Mouse (Mus musculus) left cerebral cortex, postnatal 4 days (tissue): ENCODE measurements around the gene Fgfrl1. TPM values are rescaled to one million over a fixed set of nuclear protein-coding genes. Genes with fewer than 3 reads are reported as not detected.

Source experiments
- DNase-seq: peaks from one replicate; pipeline ENCODE4 v3.0.0-alpha.2; 2022
- intact Hi-C: fragments of 180-260 bp; cut with DNase I; formaldehyde crosslinking; loops from one replicate; pipeline ENCODE4 v1.15.1; 2025
- total RNA-seq, 2 experiments: library from RNA; stranded (reverse); gene quantifications; 2 replicates each; pipeline ENCODE4 v1.2.3; 2021

Fgfrl1 gene
- total RNA-seq, 2 experiments from 2014 or later: 17.3 to 17.6 TPM

- intact Hi-C loops: no loop called here
- DNase-seq: no peak
These were observed 27.1 kb upstream of the Fgfrl1 start for GRCm38 (mm10) chr5:108665066-108665465.

DNA sequence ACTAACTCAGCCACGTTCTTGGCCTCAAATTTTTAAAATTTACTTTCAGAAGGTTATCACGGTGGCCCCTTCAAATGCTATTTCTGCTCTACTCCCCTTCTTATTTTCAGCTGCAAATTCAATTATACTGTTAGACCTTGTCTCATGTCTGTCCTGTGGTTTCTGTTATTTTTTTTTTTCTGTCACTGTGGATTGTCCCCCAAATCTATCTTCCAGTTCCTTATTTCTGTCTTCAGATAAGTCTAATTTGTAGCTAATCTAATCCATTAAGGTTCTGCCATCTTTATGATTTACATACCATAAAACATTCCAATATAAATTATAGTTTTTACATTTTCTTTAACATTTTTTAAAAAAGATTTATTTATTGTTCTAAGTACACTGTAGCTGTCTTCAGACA lies 24.8 kb upstream of the Fgfrl1 start:
- intact Hi-C loops: no loop called here
- DNase-seq: no peak

- DNase-seq: no peak
- intact Hi-C loops: no loop called here
These were observed 23.7 kb upstream of the Fgfrl1 start for GRCm38 (mm10) chr5:108668387-108668932.

DNA sequence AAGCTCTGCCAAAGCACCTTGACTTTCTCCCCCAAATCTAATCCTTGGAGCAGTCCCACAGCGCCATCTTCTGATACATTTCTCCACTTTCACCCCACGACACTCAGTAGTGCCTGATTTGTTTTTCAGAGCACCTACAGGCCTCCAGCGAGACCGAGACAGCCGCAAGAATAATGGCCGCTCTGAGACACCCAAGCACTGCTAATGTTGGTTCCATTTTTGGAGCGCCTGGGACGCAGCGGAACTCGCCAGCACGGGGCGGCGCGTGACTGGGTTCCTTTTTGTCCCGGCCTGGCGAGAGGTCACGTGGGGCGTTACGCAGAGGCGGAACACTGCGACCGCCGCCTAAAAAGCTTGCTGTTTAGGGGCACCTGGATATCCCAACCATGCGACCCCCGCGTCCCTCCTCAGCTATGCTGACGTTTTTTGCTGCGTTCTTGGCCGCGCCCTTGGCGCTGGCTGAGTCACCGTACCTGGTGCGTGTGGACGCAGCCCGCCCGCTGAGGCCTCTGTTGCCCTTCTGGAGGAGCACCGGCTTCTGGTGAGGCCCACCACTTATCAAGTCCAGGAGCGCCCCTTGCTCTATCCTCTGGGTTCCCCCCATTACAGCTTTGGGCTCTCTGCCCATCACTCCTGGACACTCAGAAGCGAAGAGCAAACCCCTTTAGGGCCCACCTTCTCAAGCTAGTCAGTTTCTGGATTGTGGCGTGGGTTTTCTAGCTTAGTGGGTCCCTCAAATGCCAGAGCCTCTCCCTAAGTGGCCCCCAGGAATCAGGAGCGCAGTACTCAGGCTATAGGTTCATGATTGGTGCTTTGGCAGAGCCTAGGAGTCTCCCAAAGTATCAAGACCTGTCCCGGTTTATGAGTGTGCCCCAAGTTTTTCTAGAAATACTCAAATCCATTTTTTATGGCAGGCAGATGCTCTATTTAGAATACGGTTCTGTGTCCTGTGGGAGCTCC lies 22.9 kb upstream of the Fgfrl1 start, which contains the start of gene Dgkq:
Gene Dgkq (minus strand): TSS at position 696 of the 960 bp plus-strand sequence.
- intact Hi-C loops: no loop called here
- DNase-seq: peak; percentile 78

DNA sequence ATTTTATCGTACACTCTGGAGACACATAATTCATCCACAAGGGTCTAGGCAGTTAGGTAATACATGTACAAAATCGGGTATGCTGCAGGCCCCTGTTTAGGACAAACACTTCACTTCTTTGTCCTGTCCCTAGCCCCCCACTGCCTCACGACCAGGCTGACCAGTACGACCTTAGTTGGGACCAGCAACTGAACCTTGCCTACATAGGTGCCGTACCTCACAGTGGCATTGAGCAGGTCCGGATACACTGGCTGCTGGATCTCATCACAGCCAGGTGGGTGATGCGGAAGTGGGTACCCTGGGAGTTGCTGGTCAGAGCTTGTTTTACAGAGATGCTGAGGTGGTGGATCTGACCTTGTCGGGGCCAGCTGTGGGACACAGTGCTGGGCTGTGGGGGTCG lies 22.2 kb upstream of the Fgfrl1 start:
- intact Hi-C loops: no loop called here
- no peak for DNase-seq

GRCm38 (mm10) chr5:108670785-108671184 lies 21.4 kb upstream of the Fgfrl1 start:
- peak; percentile 54 for DNase-seq
- intact Hi-C loops: no loop called here

DNA sequence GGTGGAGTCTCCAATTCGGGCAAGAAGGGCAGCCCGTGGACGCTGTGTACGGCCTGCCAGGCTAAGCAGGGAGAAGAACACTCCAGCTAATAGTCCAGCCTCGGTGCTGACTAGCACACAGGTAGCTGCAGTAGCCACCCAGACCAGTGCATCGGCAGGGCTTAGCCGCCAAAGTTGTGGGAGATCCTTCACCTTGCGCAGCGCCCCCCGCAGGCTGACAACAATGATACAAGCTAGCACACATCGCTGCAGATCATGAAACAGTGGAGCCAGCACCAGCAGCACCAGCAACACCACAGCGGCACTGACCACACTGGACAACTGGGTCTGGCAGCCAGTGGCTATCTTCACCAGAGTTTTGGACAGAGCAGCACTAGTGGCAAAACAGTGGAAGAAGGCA lies 20.4 kb upstream of the Fgfrl1 start:
- intact Hi-C loops: no loop called here
- DNase-seq: no peak

- intact Hi-C loops: no loop called here
- no peak for DNase-seq
These were observed 17.6 kb upstream of the Fgfrl1 start for GRCm38 (mm10) chr5:108674624-108675023.

- intact Hi-C loops: no loop called here
- no peak for DNase-seq
These were observed 16.8 kb upstream of the Fgfrl1 start, which contains the start of gene Slc26a1 for GRCm38 (mm10) chr5:108675251-108675816. Gene Slc26a1 (minus strand): TSS chr5:108675569.

GRCm38 (mm10) chr5:108676772-108677498 lies 15.2 kb upstream of the Fgfrl1 start:
- intact Hi-C loops: no loop called here
- DNase-seq: peak; percentile 25

- intact Hi-C loops: no loop called here
- peak; percentile 77 for DNase-seq
These were observed 14.4 kb upstream of the Fgfrl1 start for GRCm38 (mm10) chr5:108677605-108678295.

DNA sequence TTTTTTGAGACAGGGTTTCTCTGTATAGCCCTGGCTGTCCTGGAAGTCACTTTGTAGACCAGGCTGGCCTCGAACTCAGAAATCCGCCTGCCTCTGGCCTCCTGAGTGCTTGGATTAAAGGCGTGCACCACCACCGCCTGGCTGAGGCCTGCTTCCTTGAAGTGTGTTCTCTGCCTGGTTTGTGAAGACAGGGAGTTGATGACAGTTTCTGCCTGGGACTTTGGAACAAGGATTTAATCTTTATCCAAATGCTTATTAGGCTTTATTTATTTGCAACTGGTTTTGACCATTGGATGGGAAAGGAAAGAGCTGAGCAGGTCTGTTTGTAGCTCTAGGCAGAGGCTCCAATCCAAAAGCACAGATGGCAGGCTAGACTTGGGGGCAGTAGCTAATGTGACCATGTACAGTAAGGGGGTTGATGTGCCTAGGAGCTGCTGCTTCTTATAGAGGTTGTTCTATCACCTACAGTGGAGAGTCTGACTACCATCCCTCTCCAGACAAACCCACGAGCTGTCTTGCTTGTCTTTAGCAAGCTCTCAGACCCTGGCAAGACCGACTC lies 13.8 kb upstream of the Fgfrl1 start:
- intact Hi-C loops: no loop called here
- DNase-seq: no peak

- DNase-seq: no peak
- intact Hi-C loops: no loop called here
These were observed 12.3 kb upstream of the Fgfrl1 start for GRCm38 (mm10) chr5:108679909-108680308.

GRCm38 (mm10) chr5:108680871-108681270 lies 11.3 kb upstream of the Fgfrl1 start:
- intact Hi-C loops: no loop called here
- no peak for DNase-seq

GRCm38 (mm10) chr5:108689091-108689490 lies 3.1 kb upstream of the Fgfrl1 start:
- intact Hi-C loops: no loop called here
- no peak for DNase-seq

- no peak for DNase-seq
- intact Hi-C loops: no loop called here
These were observed 1.0 kb upstream of the Fgfrl1 start for GRCm38 (mm10) chr5:108691152-108691551.

DNA sequence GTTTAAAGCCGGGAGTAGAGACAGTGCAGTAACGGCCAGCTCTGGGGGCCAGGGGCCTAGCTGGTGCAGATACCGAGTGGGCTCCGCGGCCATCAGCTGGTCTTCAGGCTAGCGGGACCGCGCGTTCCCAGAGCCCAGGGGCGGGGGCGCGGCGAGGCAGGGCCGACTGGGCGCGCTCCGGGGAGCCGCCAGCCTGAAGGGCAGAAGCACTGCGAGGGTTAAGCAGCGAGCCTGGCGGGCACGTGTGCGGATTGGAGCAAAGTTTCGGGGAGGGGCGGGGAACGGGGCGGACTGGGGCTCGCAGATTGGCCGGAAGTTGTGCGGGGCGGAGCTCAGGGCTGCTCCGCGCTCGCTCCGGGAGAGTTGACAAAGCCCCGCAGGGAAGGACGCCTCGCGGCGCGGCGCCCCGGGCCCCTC lies 1.7 kb downstream of the Fgfrl1 start:
- peak; percentile 82 for DNase-seq
- intact Hi-C loops: no loop called here

DNA sequence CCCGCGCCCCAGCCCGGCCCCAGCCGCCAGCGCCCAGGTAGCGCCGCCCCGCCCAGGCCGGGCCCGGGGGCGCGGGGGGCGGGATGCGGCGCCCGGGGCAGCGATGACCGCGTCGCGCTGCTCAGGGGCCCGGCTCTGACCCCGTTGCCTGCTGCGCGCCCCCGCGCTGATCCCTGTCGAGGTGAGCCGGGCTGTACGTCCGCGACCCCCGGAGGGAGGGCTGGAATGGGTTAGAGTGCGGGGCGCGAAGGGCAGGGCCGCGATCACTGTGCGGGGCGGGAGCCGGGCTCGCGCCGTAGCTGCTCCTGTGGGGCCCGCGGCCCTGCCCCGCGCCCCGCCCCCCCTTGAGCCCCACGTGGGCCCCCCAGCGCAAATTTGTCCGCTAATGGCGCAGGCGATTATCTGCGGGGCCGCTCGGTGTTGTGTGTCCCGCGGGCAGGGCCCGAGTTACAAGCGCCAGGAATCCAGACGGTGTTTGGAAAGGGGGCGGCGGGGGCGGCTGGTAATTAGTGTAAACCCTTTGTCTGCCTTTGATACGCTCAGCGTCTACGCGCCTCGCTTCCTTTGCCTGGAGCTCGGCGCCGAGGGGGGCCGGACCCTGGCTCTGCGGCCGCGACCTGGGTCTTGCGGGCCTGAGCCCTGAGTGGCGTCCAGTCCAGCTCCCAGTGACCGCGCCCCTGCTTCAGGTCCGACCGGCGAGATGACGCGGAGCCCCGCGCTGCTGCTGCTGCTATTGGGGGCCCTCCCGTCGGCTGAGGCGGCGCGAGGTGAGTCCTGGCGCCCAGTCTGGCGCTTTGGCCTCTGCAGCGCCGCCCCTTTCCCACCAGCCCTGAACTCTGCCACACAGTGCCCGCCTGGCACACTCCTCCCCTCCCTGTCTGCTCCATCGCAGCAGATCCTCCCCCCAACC lies 2.4 kb downstream of the Fgfrl1 start:
- intact Hi-C loops: no loop called here
- DNase-seq: peak; percentile 36

DNA sequence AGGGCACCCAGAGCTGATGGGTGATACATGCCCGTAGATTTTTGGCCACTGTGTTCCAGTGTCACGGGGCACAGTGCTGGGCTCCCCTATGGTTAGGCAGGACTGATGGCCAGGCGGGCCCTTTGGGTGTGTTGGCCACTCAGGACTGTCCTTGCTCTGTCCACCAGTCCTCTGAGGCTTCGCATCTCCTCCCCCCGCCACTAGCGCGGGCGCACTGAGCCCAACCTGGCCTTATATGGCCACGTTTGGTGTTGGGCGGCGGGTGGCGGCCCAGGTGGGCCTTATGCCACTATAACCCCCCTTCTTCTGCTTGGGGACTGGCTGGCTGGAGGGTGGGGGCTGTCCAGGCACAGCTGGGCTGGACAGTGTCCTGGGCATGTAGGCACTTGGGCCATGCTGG lies 3.7 kb downstream of the Fgfrl1 start:
- no peak for DNase-seq
- intact Hi-C loops: no loop called here
